Mouse (Mus musculus) heart, postnatal 0 days (tissue): ENCODE measurements around the gene Ntf5. TPM values are rescaled to one million over a fixed set of nuclear protein-coding genes. Genes with fewer than 3 reads are reported as not detected.
A peak's percentile ranks its signal among the peaks of the same experiment; 100 is the strongest.

Source experiments
- ATAC-seq: fragments of 200-750 bp; cut with Nextera tagmentation; 2 replicates; pipeline ENCODE4 v1.8.0; 2017; ENCODE audit warnings: low read depth, moderate number of reproducible peaks, moderate library complexity; ENCODE audit not compliant: insufficient read depth
- DNase-seq: peaks from one replicate; pipeline ENCODE4 v3.0.0-alpha.2; 2016; ENCODE audit warnings: low spot score
- H3K27ac ChIP-seq: fragments of 300-500 bp; sonication (generic); 2 replicates; pipeline ENCODE4 v1.5.1; 2014; ENCODE audit warnings: low read depth, mild to moderate bottlenecking
- H3K27me3 ChIP-seq: fragments of 300-500 bp; sonication (generic); 2 replicates; pipeline ENCODE4 v1.6.1; 2014; ENCODE audit warnings: low read length, mixed read lengths; ENCODE audit not compliant: control insufficient read depth, insufficient read depth
- H3K36me3 ChIP-seq: fragments of 300-500 bp; sonication (generic); replicated peaks from 2 replicates; pipeline ENCODE4 v1.6.1; 2014; ENCODE audit warnings: low read length, mixed read lengths; ENCODE audit not compliant: control insufficient read depth, insufficient read depth
- H3K4me1 ChIP-seq: fragments of 300-500 bp; sonication (generic); 2 replicates; pipeline ENCODE4 v1.6.1; 2014; ENCODE audit warnings: antibody characterized with exemption; ENCODE audit not compliant: control insufficient read depth, insufficient read depth
- H3K4me2 ChIP-seq: fragments of 300-500 bp; sonication (generic); 2 replicates; pipeline ENCODE4 v1.6.1; 2014; ENCODE audit warnings: low read depth, mild to moderate bottlenecking, low read length, moderate library complexity
- H3K4me3 ChIP-seq: fragments of 300-500 bp; sonication (generic); 2 replicates; pipeline ENCODE4 v1.5.1; 2014; ENCODE audit warnings: low read depth, low read length
- H3K9ac ChIP-seq: fragments of 300-500 bp; sonication (generic); replicated peaks from 2 replicates; pipeline ENCODE4 v1.6.1; 2014; ENCODE audit warnings: low read depth, low read length, mixed read lengths
- H3K9me3 ChIP-seq: fragments of 300-500 bp; sonication (generic); replicated peaks from 2 replicates; pipeline ENCODE4 v1.6.1; 2016; ENCODE audit warnings: low read length; ENCODE audit not compliant: control insufficient read depth
- CTCF ChIP-seq: IDR thresholded peaks from 2 replicates; pipeline ENCODE4 v1.5.1; 2016; ENCODE audit warnings: antibody characterized with exemption, control low read depth, low read depth
- EP300 ChIP-seq: IDR thresholded peaks from 2 replicates; pipeline ENCODE4 v1.6.1; 2016; ENCODE audit warnings: antibody characterized with exemption, low read depth
- WGBS: fragments of 180-500 bp; shearing (Covaris S2); extraction: QIAGEN DNeasy Blood & Tissue Kit; methylation state at CpG from one replicate; pipeline ENCODE4 v1.1.7; 2014; 5-methylcytosine and 5-hydroxymethylcytosine counted together
- polyA plus RNA-seq: library from polyadenylated mRNA; unstranded; fragments of >200 nt; fragmentation: Nextera tagmentation; extraction: Ambion mirVana; gene quantifications from 2 replicates; pipeline ENCODE4 v1.2.1, GENCODE M21; 2015
- total RNA-seq: library from RNA; depleted of rRNA; stranded (reverse); fragments of >200 nt; gene quantifications from 2 replicates; pipeline ENCODE4 v1.2.3, GENCODE M21; 2014; ENCODE audit warnings: low replicate concordance

Gene Ntf5
- total and polyA plus RNA-seq, 2 experiments from 2014 or later, result 0.15 TPM; not detected in 1

- peaks cover 62% of the 10 kb centered on the region for H3K27me3 ChIP-seq
Measured at GRCm38 (mm10) chr7:45367020-45367880, 46.2 kb upstream of the Ntf5 start.

GRCm38 (mm10) chr7:45368178-45368577 is 45.3 kb upstream of the Ntf5 start:
- H3K27ac ChIP-seq, result no peak overlapping the region

More at GRCm38 (mm10) chr7:45367020-45367880, 46.2 kb upstream of the Ntf5 start:
- ATAC-seq, result peak; percentile 93
- under 1% methylated on average over 69 of the region's 70 CpGs for WGBS
- Histone ChIP-seq H3K4me1 (peaks cover 27% of the 10 kb centered on the region), H3K9ac (peak overlapping the region; percentile 38), H3K36me3 (no peaks in the 10 kb centered on the region), H3K9me3 (no peaks in the 10 kb centered on the region), H3K4me2 (peak overlapping the region; percentile 97), H3K27ac (peak overlapping the region; percentile 37; the same call in 1 of the 2 replicates), H3K4me3 (peak overlapping the region; percentile 57)
- peak; percentile 95 for DNase-seq
- TF ChIP-seq CTCF (peak; percentile 50), EP300 (no peak)

GRCm38 (mm10) chr7:45369022-45369745 is 44.3 kb upstream of the Ntf5 start:
- no peak for ATAC-seq
- H3K9ac ChIP-seq, result no peak overlapping the region
- WGBS, result 77% methylated on average over 16 of the region's 16 CpGs
- H3K27me3 ChIP-seq, result peaks cover 42% of the 10 kb centered on the region
- H3K9me3 ChIP-seq, result no peaks in the 10 kb centered on the region
- TF ChIP-seq CTCF (no peak), EP300 (no peak)
- no peak overlapping the region for H3K4me3 ChIP-seq
- H3K36me3 ChIP-seq, result peaks cover 18% of the 10 kb centered on the region
- H3K4me2 ChIP-seq, result 0 out of 2 replicates have a peak overlapping the region, but pooled peaks have one; percentile 88
- no peak overlapping the region for H3K27ac ChIP-seq
- no peak for DNase-seq
- H3K4me1 ChIP-seq, result peaks cover 27% of the 10 kb centered on the region

More at GRCm38 (mm10) chr7:45368178-45368577, 45.3 kb upstream of the Ntf5 start:
- DNase-seq (no peak), ATAC-seq (no peak)
- H3K27me3 ChIP-seq, result peaks cover 52% of the 10 kb centered on the region
- H3K4me2 ChIP-seq, result no peak overlapping the region
- H3K9me3 ChIP-seq, result no peaks in the 10 kb centered on the region
- TF ChIP-seq EP300 (no peak), CTCF (no peak)
- peaks cover 27% of the 10 kb centered on the region for H3K4me1 ChIP-seq
- no peak overlapping the region for H3K9ac ChIP-seq
- no peak overlapping the region for H3K4me3 ChIP-seq
- H3K36me3 ChIP-seq, result peaks cover 8% of the 10 kb centered on the region; the same call in 1 of the 2 replicates
- 87% methylated on average over 15 of the region's 15 CpGs for WGBS

GRCm38 (mm10) chr7:45369836-45370474 is 43.5 kb upstream of the Ntf5 start:
- peaks cover 24% of the 10 kb centered on the region for H3K36me3 ChIP-seq
- peak overlapping the region; percentile 88 for H3K4me2 ChIP-seq
- DNase-seq (peak; percentile 11), ATAC-seq (no peak)
- H3K4me1 ChIP-seq, result peaks cover 27% of the 10 kb centered on the region
- H3K4me3 ChIP-seq, result peak overlapping the region; percentile 51
- H3K27ac ChIP-seq, result no peak overlapping the region
- no peaks in the 10 kb centered on the region for H3K9me3 ChIP-seq
- WGBS, result 7% methylated on average over 52 of the region's 52 CpGs
- peaks cover 35% of the 10 kb centered on the region for H3K27me3 ChIP-seq
- 0 out of 2 replicates have a peak overlapping the region, but pooled peaks have one; percentile 2 for H3K9ac ChIP-seq
- TF ChIP-seq CTCF (no peak), EP300 (no peak)
